Mouse (Mus musculus): Measurements from ENCODE around the gene 4930415O20Rik.

The 4930415O20Rik gene

GRCm38 (mm10) chr15:98632107-98632744, 61.4 kb downstream of the 4930415O20Rik start:
- DNase-seq = peak; percentile 73 to 87

GRCm38 (mm10) chr15:98632921-98633320, 62.1 kb downstream of the 4930415O20Rik start:
- no peak for DNase-seq

GRCm38 (mm10) chr15:98633822-98634470, 63.1 kb downstream of the 4930415O20Rik start:
- DNase-seq = no peak

GRCm38 (mm10) chr15:98634541-98635081, 63.8 kb downstream of the 4930415O20Rik start:
- peak; percentile 82 to 88 for DNase-seq

GRCm38 (mm10) chr15:98635291-98635841, 64.6 kb downstream of the 4930415O20Rik start:
- no peak for DNase-seq

- DNase-seq = no peak
Observed at GRCm38 (mm10) chr15:98636517-98636916, 65.7 kb downstream of the 4930415O20Rik start.

GRCm38 (mm10) chr15:98637155-98637554, 66.4 kb downstream of the 4930415O20Rik start:
- no peak for DNase-seq
